Mouse (Mus musculus): ENCODE data around the gene Rab2b.
A peak's percentile ranks its signal among the peaks of the same experiment; 100 is the strongest.
"Not testable (repeated sequence)": the region's sequence is repeated elsewhere in the genome, so short reads cannot be mapped to it uniquely, and the experiment has no call there.

Gene Rab2b

DNA sequence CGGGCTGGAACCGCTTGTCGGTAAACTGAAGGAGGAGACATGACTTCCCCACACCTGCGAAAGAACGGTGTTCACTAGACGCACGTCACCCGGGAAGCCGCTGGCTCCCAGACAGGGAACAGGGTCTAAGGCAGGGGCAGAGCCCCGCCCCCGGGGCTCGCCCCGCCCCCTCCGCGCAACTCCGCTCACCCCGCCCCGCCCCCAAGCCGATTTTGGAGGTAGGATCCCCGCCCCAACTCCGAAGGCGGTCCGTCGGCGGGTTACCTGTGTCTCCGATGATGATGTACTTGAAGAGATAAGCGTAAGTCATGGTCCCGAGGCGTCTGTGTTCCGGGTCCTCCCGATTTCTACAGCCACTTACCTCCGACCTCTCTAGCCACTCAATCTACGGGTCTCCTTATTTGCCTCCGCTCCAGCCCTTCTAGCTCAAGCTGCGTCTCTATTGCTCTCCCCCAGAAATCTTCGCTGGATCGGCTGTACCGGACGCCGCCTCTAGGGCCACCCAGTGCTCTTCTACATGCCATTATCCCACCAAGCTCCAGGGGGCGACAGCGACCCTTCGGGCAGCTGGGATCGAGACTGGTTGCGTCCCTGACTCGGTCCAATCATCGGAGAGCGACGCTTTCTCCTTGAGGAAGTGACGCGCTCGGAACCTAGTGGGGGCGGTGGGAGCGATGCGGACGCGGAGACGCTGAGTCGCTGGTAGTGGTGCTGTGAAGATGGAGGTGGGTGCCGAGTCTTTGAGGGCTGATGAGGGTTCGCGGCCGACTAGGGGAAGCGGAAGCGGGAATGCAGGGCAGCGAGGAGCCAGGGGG lies at the start of gene Rab2b, which contains the start of gene Tox4:
Gene Rab2b (minus strand): TSS at position 614 of the 815 bp plus-strand sequence.
Gene Tox4 (plus strand): TSS at position 215 of the 815 bp plus-strand sequence.
- DNase-seq = peak; percentile 98

DNA sequence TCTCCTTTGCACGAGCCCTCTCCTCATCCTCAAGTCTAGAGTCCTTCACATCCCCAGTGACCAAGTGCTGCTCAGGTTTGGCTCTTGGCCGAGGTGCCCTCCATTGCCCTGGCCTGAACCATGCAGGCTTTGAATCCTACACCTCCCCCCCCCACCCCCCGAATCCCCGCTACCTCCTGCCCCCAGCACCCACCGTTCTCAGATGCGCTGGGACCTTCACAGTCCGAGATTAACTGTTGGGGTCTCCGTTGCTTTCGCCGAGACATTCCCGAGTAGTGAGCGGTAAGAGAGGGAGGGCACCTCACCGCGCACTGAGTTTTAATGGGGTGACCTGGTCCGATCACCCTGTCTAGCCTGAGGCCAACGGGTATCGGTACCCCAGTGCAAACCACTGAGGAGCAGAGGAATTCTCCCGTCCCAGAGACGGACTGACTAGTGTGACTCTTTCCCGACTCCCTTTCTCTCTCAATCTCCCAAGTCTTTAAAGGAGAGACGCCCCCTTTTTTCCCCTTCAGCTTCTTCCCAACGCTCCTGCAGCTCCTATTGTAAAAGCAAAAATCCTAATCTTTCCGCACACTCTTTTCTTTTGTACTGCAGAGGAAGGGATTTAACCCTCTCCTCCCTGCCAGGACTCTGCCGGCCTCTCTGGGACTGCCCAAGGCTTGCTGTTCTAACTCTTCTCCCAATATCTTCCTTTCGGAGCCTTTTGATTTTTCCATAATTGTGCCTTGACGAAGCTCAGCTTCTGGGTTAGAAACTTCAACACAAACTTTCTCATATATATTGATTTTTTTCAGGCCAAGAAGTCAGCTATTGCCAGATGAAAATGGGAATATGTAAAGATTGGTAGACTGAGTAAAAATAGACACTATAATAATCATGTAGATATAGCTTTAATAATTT lies 48.8 kb upstream of the Rab2b start, which contains the start of gene Sall2:
Gene Sall2 (minus strand): TSS at position 853 of the 903 bp plus-strand sequence.
- no peak for DNase-seq

DNA sequence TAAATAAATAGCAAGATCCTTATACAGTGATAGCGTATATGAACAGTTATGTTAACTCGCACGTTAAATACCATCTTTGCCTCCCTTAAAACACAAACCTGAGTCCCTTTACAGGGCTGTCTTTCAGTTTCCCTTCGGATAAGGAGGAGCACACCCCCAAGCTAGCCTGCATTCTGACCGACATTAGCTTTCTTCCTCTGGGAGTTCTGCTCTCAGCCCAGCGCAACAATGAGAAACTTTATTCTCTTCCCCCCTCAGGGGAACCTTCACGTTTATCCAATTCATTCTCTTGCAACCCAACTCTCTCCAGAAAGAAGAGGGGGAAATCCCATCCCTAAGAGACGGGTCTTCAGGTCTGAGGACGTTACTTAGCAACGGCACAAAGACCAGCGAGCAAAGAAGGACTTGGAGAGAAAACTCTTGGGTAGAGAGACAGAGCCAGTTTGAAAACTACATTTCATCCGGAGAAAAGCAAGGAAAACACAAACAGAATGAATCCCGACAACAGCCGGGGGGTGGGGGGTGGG lies 48.1 kb upstream of the Rab2b start:
- DNase-seq = no peak

DNA sequence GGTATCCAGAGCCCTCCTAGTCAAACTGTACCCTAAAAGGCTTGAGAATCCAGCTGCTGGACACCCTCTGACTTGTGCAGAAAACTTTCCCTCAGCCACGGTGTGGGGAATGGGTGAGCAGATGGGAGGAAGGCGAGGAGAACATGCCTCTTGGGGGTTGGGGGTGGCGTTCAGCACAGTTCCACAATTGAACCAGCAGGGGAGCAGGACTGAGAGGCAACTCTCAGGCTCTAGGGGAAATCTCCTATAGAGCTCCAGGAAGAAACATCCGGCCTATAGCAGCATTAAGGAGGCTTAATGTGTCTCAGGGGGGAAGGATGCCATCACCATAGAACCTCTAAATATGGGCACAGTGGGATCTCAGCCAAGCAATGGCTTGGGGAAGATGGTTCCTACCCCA lies 46.5 kb upstream of the Rab2b start:
- DNase-seq = no peak

DNA sequence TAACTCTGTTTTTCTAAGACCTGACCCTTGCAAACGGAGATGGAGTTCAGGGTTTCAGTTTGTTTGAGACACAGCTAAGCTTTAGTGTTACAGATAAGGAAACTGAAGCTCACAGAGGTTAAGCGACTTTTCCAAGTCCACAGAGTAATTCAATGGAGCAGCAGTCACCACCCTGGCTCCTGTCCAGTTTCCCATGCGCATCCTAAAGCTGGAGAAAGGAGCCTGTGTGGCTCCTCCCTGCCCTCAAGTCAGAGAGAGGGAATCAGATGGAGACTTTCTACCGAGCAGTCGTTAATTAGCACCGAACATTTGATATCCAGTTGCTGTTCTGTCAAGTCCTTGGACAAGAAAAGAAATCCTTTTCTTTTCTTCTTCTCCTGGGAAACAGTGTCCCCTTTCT lies 40.0 kb upstream of the Rab2b start:
- peak; percentile 47 for DNase-seq

DNA sequence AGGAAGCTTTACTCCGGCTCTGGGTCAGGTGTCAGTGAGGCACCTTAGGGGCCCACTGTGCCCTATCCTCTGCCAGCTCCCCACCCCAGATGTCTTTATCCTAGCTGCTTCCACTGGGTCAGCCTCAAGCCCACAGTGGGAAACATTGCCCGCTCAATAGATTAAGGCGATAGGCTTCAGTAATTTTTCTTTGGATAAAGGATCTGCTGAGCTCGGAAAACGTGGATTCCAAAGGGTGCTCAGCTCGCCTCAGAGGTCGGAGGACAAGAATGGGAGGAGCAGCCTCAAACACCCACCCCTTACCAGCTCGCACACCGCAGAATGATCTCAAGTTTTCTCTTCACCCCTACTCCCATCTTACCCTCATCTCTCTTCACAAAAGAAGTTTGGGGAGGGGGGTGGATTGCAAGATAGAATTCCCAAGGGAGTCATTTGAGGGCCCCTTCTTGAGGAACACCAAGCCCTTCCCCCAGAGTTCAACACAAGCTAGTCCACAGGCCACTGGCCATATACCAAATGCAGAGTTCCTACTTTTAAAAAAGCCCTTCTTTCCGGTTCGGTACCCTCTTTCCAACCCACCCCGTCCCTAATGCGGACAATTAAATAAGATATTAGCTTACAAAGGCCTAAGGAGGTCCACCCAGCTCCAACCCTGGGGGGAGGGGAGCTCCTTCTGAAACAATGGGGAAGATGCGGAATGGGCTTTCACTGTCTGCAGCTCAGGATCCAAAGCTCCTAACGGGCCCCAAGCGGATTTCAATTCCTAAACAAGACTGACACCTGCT lies 37.3 kb upstream of the Rab2b start:
- DNase-seq = peak; percentile 58

DNA sequence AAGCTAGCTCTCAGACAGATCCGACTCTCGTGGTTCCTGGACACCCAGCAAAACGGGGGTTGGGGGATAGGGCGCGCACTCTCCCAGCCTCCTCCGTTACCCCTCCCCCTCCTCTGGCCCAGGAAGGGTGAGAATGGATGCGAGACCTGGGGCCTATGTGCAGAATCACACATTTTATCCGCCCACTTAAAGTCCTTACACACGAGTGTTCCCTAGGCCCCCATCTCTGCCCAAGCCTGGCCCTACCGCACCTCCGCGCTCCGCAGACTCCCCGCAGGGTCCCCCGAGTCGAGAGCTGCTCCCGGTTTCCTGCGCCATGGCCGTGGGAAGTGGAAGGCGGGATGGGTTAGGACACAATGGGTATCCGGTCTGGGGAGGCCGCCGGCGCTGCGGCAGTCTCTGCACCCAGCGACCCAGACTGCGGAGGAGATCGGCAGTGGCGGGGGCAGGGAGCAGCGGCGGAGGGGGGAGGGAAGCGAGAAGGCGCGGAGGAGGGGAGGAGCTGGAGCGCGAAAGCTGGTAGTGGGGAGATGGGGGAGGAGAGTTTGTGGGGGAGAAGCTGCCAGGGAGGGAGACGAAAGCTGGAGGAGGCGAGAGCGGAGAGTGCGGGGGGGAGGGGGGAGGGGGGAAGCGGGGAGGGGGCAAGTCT lies 36.6 kb upstream of the Rab2b start:
- DNase-seq = peak; percentile 88

DNA sequence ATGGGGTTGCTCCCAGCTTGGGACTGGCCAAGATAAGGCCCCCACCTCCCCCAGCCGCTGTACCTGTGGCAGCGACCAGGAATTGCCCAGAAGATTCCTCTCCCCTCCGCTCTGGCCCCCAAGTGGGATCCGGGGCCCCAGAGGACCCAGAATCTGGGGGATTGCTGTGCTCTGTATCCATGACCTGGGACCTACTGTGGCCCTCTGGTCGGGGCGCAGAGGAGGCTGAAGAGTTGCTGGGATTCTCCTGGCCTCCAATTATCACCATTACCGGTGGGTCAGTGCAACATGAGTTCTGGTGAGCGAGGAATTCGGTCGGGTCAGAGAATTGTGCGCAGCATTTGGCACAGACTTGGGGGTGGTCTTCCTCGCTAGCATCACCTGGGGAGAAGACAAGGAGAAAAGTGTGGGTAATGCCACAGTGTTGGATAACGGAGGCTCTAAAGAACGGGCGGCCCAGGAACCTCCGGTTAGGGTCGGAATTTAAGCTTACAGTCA lies 36.0 kb upstream of the Rab2b start:
- DNase-seq = no peak

DNA sequence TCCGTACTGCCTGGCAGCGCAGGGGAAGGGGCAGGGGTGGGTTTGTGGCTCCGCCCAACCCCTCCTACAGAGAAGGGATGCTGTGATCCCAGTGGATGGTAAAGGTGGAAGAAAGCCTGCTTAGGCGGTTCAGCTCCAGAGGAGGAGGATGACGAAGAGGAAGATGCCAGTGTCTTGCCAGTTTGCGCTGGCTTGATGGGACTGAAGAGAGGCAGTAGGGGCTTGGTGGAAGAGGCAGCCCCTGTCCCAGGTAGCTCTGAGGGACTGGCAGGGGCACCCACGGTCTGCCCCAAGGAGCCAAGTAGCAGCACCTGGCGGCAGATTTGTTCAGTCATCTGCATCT lies 35.4 kb upstream of the Rab2b start:
- DNase-seq = no peak

DNA sequence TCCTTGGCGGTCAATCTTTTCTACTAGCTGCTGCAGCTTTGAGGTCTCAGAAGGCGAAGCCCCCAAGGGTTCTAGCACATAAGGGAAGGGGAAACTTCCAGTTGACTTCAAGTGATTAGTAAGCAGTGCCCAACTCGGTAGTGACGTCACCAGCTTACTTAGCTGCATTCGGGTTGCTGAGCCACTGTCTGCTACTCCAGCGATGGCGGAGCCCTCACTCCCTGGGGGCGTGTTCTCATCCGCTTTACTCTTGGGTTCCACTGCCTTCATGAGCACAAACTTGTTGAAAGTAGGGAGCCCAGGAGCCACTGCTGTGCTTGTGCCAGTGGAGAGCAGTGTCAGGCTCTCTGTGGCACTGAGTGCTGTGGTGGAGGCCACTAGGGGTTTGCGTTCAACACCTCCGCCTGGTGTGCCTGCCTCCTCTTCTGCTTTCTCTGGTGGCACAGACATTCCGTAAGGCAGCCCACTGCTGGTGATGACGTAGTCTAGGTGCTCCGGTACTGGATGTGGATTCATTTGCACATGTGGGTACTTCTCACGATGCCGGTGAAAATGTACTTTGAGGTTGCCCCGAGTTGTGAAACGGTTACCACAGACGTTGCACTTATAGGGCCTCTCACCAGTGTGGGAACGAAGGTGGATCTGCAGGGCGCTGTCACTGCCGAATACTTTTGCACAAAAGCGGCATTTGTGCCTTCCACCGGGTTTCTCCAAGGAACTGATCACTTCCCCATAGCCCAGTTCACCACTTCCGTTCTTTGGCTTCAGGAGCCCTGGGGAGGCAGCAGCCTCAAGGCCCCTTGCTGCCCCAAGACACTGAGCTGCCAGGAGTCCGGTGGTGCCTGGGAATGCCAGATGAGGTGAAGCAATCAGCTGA lies 34.8 kb upstream of the Rab2b start:
- no peak for DNase-seq

DNA sequence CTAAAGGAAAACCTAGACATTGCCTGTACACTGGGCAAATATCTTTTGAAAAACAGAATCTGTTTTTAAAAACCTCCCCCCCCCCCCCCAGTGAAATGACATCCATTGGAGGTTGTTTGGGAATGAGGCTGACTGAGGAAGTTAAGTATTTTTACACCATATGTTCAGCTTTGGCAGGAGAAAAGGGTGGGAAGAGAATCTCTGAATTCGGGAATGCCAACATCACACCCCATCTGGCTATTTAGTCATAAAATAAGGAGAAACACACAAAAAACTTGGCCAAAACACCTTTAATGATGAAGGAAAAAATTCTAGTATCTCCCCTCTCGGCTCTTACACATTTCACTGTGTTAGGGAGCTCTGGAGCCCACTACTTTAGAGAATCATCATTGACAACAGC lies 31.6 kb upstream of the Rab2b start:
- DNase-seq = no peak

DNA sequence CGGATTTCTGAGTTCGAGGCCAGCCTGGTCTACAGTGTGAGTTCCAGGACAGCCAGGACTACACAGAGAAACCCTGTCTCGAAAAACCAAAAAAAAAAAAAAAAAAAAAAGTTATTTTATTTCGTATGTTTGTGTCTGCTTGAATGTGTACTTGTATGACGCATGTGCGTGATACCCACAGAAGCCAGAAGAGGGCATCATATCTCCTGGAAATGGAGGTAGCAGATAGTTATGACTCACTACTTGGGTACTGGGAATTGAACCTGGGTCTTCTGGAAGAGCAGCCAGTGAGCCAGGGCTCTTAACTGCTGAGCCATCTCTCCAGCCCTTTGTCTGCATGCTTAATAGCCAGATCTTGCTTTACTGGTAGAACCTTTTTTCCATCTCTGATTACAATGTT lies 31.0 kb upstream of the Rab2b start:
- DNase-seq = not testable (repeated sequence)

DNA sequence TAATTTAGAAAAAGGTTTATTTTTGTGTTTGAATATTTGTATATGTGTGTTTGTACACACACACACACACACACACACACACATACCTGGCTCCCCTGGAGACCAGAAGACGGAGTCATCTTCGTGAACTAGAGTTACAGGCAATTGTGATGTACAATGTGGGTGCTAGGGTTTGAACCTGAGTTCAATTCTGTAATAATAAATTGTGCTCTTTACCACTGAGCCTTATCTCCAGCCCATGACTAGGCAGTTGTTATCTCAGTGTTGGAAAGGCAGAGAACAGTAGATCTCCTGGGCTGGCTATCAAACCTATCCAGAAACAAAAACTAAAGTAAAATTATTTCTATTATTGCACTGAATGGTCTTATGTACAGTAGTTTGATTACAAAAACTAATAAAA lies 26.8 kb upstream of the Rab2b start:
- no peak for DNase-seq

DNA sequence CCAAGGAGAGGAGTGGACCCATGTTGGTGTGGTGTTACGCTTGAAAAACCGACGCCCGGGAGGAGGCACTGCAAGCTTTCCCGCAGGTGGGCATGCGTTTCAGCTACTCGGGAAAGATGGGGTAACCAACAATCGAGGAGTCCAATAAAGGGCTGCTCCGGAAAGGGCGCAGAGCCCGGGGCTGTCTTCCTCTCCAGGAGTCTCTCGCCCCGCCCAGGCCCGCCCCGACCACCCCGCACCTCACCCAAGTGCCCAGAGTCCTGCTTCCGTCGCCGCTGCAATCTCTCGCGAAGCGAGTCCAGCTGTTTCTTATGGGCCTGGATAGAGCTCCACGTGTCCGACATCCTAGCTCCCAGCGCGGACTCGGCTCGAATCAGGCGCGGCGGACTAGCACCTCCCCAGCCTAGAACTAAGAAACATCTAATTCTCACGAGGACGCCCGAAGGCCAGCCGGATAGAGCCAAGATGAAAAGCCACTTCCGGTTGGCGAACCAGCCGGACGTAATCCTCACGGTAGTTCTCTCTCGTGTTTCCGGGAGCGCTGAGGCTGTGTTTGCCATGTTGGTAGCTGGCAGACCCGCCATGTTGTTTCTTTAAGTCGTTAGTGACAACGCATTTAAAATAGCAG lies 25.4 kb upstream of the Rab2b start, which contains the start of gene Mettl3:
Gene Mettl3 (minus strand): TSS at position 485 of the 628 bp plus-strand sequence.
- DNase-seq = peak; percentile 95

DNA sequence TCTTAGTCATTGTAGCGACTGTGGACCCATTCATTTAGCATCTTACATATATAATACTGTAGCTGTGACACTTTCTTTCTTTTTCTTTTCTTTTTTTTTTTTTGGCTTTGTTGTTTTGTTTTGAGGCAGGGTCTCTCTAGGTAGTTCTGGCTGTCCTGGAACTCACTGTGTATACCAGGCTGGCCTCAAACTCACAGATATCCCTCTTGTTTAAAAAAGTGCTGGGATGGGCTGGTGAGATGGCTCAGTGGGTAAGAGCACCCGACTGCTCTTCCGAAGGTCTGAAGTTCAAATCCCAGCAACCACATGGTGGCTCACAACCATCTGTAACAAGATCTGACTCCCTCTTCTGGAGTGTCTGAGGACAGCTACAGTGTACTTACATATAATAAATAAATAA lies 24.2 kb upstream of the Rab2b start:
- not testable (repeated sequence) for DNase-seq

DNA sequence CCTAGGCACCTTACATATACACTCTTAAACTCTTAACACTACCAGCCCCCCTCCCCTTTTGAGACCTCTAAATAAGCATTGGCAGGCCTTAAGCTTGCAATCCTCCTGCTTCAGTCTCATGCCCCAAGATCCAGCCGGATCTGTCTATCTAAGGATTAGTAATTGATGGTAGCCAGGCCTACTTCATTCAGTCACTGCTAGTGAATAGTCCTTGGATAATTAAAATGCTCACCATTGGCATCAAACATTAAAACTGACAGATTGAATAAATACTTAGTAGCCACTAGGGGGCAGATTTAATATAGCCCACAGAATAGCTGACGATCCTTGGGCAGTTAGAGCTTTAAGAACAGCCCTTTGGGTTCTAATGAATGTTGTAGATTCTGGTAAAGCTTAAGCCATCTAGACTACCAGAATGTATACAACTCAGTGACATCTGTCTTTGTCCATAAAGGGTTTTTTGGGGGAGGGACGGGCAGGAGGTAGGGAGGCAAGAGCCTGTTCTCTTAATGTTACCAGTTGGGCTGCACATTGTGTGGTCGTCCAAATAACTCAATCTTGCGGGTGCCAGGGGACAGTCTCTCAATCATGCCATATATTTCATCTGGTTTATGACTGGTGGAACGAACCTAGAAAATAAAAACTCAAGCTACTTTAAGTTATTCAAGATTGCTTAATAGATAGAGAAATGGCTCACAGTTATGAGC lies 16.4 kb upstream of the Rab2b start:
- DNase-seq = no peak

DNA sequence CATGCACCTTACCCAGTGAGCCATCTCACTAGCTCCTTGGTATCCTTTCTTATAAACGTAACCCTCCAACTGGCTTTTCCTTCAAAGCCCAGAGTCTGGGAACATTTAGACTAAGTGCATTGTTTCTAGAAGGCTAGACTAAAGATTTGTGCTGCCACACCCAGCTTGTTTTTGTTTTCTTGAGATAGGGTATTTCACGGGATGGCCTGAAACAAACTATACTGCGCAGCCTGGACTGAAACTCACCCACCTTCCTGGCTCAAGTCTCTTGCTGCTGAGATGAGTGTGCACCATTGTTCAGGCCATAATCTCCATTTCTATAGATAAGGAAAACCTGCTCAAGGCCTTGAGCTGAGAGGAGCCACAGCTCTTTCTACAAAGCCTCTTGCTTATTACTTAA lies 4.8 kb upstream of the Rab2b start:
- DNase-seq = no peak

DNA sequence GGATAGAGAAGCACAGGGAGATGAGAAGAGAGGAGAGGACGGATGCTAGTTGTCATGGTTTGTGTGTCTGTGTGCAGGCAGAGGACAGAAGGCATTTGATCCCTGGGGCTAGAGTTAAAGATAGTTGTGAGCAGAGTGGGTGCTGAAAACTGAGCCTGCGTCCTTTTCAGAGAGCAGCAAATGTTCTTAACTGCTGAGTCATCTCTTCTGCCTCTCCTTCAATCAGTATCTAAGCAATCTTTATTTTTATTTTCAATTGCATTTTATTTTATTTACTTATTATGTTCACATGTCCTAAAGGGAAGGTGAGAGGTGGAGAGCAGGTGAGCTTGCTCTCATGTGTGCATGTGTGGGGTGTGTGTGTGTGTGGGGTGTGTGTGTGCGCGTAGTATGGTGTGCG lies 4.3 kb upstream of the Rab2b start:
- no peak for DNase-seq

DNA sequence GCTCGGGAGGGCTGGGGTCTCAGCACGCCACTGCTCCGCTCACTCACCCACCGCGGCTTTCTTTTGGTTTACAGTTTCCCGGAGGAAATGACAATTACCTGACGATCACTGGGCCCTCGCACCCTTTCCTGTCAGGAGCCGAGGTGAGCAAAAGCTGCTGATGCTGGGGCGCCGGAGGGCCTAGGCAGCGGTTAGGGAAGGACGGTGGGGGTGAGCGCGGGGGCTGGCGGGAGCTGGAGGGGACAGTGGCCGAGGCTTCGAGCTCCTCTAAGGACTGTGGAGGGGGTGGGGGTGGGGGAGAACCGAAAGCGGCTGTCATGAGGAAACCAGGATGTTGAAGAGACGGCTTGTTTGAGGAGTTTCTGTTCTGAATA lies 389 bp upstream of the Rab2b start:
- DNase-seq = no peak

DNA sequence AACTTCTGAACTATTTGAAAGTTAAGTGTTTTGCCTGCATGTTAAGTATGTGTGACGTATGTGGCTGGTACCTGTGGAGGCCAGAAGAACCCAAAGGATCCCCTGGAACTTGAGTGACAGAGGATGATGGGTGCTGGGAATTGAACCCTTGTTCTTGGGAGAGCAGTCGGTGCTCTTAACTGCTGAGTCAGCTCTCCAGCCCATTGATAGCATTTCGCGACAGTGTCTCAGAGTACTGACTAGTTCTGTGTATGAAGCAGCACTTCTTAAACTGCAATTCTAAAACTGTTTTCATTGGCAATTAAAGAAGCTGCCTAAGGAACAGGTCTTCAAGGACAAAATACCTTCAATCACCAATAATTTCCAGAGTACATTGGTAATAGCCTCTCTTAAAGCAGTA lies 2.1 kb downstream of the Rab2b start:
- DNase-seq = no peak
